Mouse (Mus musculus) stomach, embryonic 16.5 days (tissue): ENCODE data around the gene Apba2. TPM values are rescaled to one million over a fixed set of nuclear protein-coding genes. Genes with fewer than 3 reads are reported as not detected.

Experiments
- ATAC-seq: fragments of 200-750 bp; cut with Nextera tagmentation; 2 replicates; pipeline ENCODE4 v1.8.0; 2017; ENCODE audit warnings: moderate number of reproducible peaks, moderate TSS enrichment; ENCODE audit not compliant: insufficient read depth, low FRiP score
- H3K27ac ChIP-seq: fragments of 300-500 bp; sonication (generic); 2 replicates; pipeline ENCODE4 v1.5.1; 2014; ENCODE audit warnings: low read length
- H3K27me3 ChIP-seq: fragments of 300-500 bp; sonication (generic); 2 replicates; pipeline ENCODE4 v1.6.1; 2014; ENCODE audit warnings: low read length, control low read depth, mixed read lengths; ENCODE audit not compliant: control insufficient read depth, insufficient read depth
- H3K36me3 ChIP-seq: fragments of 300-500 bp; sonication (generic); 2 replicates; pipeline ENCODE4 v1.6.1; 2014; ENCODE audit warnings: low read length; ENCODE audit not compliant: control insufficient read depth, insufficient read depth
- H3K4me1 ChIP-seq: fragments of 300-500 bp; sonication (generic); 2 replicates; pipeline ENCODE4 v1.6.1; 2014; ENCODE audit warnings: low read length, control low read depth, mixed read lengths; ENCODE audit not compliant: control insufficient read depth, insufficient read depth
- H3K4me2 ChIP-seq: fragments of 300-500 bp; sonication (generic); 2 replicates; pipeline ENCODE4 v1.6.1; 2014; ENCODE audit warnings: low read depth, low read length, mixed read lengths
- H3K4me3 ChIP-seq: fragments of 300-500 bp; sonication (generic); replicated peaks from 2 replicates; pipeline ENCODE4 v1.5.1; 2014; ENCODE audit warnings: mild to moderate bottlenecking, low read length
- H3K9ac ChIP-seq: fragments of 300-500 bp; sonication (generic); 2 replicates; pipeline ENCODE4 v1.6.1; 2014; ENCODE audit warnings: low read length
- H3K9me3 ChIP-seq: fragments of 300-500 bp; sonication (generic); replicated peaks from 2 replicates; pipeline ENCODE4 v1.6.1; 2016; ENCODE audit warnings: low read length, control low read depth; ENCODE audit not compliant: control insufficient read depth
- WGBS: fragments of 180-500 bp; shearing (Covaris S2); extraction: QIAGEN DNeasy Blood & Tissue Kit; methylation state at CpG from one replicate; pipeline ENCODE4 v1.1.7; 2014; 5-methylcytosine and 5-hydroxymethylcytosine counted together
- polyA plus RNA-seq: library from polyadenylated mRNA; unstranded; fragments of >200 nt; fragmentation: Nextera tagmentation; extraction: Ambion mirVana; gene quantifications from 2 replicates; pipeline ENCODE4 v1.2.1, GENCODE M21; 2015

The Apba2 gene
- polyA plus RNA-seq, 1 experiment from 2014 or later: 6.7 TPM

DNA sequence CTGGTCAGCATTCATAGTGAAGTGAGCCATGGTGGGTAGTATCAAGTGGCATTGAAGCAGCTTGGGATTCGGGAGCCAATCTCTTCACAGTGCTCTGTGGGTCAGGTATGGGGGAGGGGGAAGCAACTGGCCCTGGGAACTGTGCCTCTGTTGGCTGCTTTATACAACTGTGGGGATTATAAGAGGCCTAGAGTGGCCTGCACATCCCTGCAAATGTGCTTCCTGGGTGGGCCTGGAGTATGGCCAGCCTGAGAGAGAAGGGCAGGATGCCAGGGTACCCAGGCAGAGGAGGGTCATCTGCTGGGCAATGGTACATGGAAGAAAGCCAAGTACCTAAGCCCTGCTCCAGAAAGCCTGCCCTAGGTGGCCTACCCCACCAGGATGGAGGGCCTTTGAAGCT is 49.4 kb downstream of the Apba2 start:
- Histone ChIP-seq H3K36me3 (no peaks in the 10 kb centered on the region), H3K4me1 (no peaks in the 10 kb centered on the region), H3K9ac (no peak overlapping the region), H3K4me2 (no peak overlapping the region), H3K27me3 (no peaks in the 10 kb centered on the region), H3K4me3 (no peak overlapping the region), H3K9me3 (no peaks in the 10 kb centered on the region), H3K27ac (no peak overlapping the region)
- peak; percentile 34; the same call in 1 of the 2 replicates for ATAC-seq
- WGBS: 81% methylated on average over 1 of the region's 1 CpGs

DNA sequence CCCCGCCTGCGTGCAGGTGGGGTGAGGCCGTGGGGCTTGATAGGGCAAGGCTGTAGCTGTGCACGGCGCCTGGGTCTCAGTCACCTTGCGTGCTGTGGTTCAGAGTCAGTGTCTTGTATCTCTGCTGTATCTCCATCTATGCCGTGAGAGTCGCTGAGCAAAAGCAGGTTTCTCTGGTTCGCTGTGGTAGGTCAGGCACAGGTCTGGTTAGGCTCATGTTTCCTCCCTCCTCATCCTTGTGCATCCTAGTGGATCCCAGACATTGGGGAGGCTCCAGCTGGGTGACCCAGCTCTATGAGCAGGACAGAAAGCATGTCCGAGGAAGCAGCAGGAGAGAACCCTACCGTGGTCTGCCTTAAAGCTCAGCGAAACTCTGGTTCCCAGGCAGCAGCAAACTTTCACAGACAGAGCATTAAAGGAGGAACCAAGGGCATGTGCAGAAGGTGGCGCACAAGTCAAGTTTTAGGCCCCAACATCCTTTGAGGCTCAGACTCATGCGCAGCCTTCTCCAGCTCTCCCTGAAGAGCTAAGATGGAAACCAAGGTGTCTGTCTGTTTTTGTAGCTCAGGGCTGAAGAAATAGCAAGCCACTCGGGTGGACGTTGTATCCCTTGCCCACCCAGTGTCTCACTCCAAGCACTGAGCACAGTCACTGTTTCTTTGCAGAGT is 51.2 kb downstream of the Apba2 start:
- Histone ChIP-seq H3K27me3 (no peaks in the 10 kb centered on the region), H3K4me2 (no peak overlapping the region), H3K4me1 (no peaks in the 10 kb centered on the region), H3K9ac (no peak overlapping the region), H3K9me3 (no peaks in the 10 kb centered on the region), H3K4me3 (no peak overlapping the region), H3K36me3 (no peaks in the 10 kb centered on the region), H3K27ac (no peak overlapping the region)
- WGBS: 75% methylated on average over 13 of the region's 16 CpGs
- ATAC-seq: no peak

- Histone ChIP-seq H3K9ac (no peak overlapping the region), H3K27me3 (no peaks in the 10 kb centered on the region), H3K36me3 (no peaks in the 10 kb centered on the region), H3K4me3 (no peak overlapping the region), H3K4me2 (no peak overlapping the region), H3K4me1 (no peaks in the 10 kb centered on the region), H3K27ac (no peak overlapping the region), H3K9me3 (no peaks in the 10 kb centered on the region)
- no peak for ATAC-seq
- WGBS: 69% methylated on average over 9 of the region's 9 CpGs
Measured at GRCm38 (mm10) chr7:64561711-64562498, 60.4 kb downstream of the Apba2 start.

DNA sequence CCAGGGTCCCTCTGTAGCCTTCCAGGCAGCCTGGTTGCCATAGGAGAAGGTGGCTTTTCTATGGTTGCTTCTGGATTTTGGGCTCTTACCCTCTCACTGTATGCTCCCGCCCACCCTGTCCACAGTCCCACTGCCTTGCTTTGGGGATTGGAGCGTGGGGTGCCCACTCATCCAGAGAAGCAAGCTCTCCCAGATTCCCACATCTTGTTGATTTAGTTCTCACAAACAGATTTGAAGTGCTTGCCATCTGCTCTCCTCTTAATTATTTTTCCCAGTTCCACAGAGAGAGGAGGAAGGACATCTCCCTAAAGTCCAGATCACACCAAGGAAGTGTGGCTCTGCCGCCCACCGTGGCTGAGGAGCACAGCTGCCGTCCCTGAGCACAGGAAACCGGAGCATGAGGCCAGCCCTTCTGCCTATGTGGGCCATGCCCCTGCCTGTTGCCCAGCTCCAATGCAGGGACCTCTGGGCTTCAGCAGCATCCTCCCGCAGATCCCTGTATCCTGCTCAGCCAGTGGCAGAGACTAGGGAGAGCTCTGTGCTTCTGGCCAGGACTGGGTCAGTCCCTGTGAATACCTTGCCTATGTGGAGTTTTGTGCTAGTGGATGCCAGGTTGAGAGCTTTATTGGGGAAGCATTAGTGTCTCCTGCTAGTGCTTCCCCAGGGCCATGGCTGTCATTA is 63.5 kb downstream of the Apba2 start:
- Histone ChIP-seq H3K36me3 (no peaks in the 10 kb centered on the region), H3K4me1 (no peaks in the 10 kb centered on the region), H3K27ac (no peak overlapping the region), H3K27me3 (no peaks in the 10 kb centered on the region), H3K9me3 (no peaks in the 10 kb centered on the region), H3K4me2 (no peak overlapping the region), H3K4me3 (no peak overlapping the region), H3K9ac (no peak overlapping the region)
- ATAC-seq: no peak
- WGBS: 79% methylated on average over 7 of the region's 7 CpGs

GRCm38 (mm10) chr7:64566371-64567243 is 65.1 kb downstream of the Apba2 start:
- Histone ChIP-seq H3K4me3 (no peak overlapping the region), H3K9ac (no peak overlapping the region), H3K4me2 (no peak overlapping the region), H3K36me3 (no peaks in the 10 kb centered on the region), H3K27me3 (no peaks in the 10 kb centered on the region), H3K27ac (no peak overlapping the region), H3K9me3 (no peaks in the 10 kb centered on the region), H3K4me1 (no peaks in the 10 kb centered on the region)
- no peak for ATAC-seq
- WGBS: 80% methylated on average over 10 of the region's 10 CpGs

GRCm38 (mm10) chr7:64568722-64569121 is 67.2 kb downstream of the Apba2 start:
- no peaks in the 10 kb centered on the region for H3K4me1 ChIP-seq
- H3K9me3 ChIP-seq: no peaks in the 10 kb centered on the region
- 62% methylated on average over 4 of the region's 4 CpGs for WGBS
- H3K27me3 ChIP-seq: no peaks in the 10 kb centered on the region
- no peak for ATAC-seq
- H3K4me2 ChIP-seq: no peak overlapping the region
- no peak overlapping the region for H3K4me3 ChIP-seq
- H3K9ac ChIP-seq: no peak overlapping the region
- H3K36me3 ChIP-seq: no peaks in the 10 kb centered on the region
- H3K27ac ChIP-seq: no peak overlapping the region

- H3K9ac ChIP-seq: no peak overlapping the region
- H3K27ac ChIP-seq: no peak overlapping the region
- no peaks in the 10 kb centered on the region for H3K9me3 ChIP-seq
- 48% methylated on average over 7 of the region's 7 CpGs for WGBS
- H3K36me3 ChIP-seq: no peaks in the 10 kb centered on the region
- H3K4me1 ChIP-seq: no peaks in the 10 kb centered on the region
- no peak overlapping the region for H3K4me3 ChIP-seq
- no peaks in the 10 kb centered on the region for H3K27me3 ChIP-seq
- no peak for ATAC-seq
- H3K4me2 ChIP-seq: no peak overlapping the region
Measured at GRCm38 (mm10) chr7:64569676-64570075, 68.2 kb downstream of the Apba2 start.

- no peaks in the 10 kb centered on the region for H3K27me3 ChIP-seq
- ATAC-seq: no peak
- H3K36me3 ChIP-seq: no peaks in the 10 kb centered on the region
- H3K4me2 ChIP-seq: no peak overlapping the region
- no peaks in the 10 kb centered on the region for H3K4me1 ChIP-seq
- WGBS: 78% methylated on average over 4 of the region's 4 CpGs
- H3K27ac ChIP-seq: no peak overlapping the region
- no peak overlapping the region for H3K9ac ChIP-seq
- H3K4me3 ChIP-seq: no peak overlapping the region
- no peaks in the 10 kb centered on the region for H3K9me3 ChIP-seq
Measured at GRCm38 (mm10) chr7:64570914-64571313, 69.4 kb downstream of the Apba2 start.
